In the genomic region with DNA sequence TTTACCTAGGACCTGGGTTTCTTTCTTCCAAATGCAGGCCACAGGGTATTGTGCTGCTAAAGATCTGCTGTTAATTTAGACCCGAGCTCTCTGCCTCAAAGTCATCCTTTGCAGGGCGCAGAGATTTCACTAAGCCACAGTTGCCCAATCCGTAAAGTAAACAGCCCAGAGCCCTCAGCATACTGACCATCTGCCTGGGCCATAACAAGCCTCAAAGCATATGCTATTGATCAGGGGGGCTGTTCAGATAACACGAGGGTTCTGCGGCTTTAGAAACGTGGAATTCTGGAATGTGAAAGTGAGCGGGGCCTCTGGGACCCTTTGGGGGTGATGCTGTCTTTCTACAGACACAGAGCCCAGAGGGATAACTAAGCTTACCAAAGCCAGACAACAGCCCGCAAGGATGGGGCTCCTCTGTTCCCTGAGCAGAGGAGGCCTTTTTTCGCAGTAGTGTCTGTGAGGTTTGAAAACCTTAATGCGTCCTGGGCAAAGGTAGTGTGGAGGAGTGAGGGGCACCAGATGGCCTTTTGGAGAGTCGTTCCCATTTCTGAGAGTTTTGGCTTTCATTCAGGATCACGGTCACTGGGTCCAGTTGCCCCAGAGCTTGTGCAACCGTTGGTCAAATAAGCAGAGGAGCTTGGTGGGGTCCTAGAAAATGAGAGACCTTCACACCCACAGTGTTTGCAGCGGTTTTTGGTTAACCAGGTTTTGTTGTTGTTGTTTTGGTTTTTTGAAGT, we compare ENCODE assay signal across 7 mouse cellular contexts.
A peak's percentile ranks its signal among the peaks of the same experiment; 100 is the strongest.
DNase-seq lines count a peak whose midpoint lies in the region; ATAC-seq and TF ChIP-seq lines count a peak whose summit lies in the region.

No protein-coding gene starts in this region.

- no peak for ATAC-seq in embryonic facial prominence, embryonic 15.5 days (ENCODE audit: insufficient number of reproducible peaks, low FRiP score, low TSS enrichment, low read depth)
- ATAC-seq in limb, embryonic 14.5 days (ENCODE audit: low FRiP score, low read depth): peak; percentile 12; the same call in 1 of the 2 replicates

- H3K9me3 ChIP-seq in embryonic facial prominence, embryonic 15.5 days (replicated peaks): no peaks in the 10 kb centered on the region
- H3K9me3 ChIP-seq in limb, embryonic 14.5 days (ENCODE audit: control insufficient read depth, low read length): no peaks in the 10 kb centered on the region

- DNase-seq in 3134 (ENCODE audit: extremely low read depth, insufficient read length, low spot score) (peak; percentile 28), MN1 (ENCODE audit: low spot score) (peak; percentile 23)
- DNase-seq in limb, embryonic 14.5 days (ENCODE audit: low spot score): no peak
- peak; percentile 53 for DNase-seq in retina, postnatal 1 day
- DNase-seq in layer of hippocampus, postnatal 14 days (ENCODE audit: low spot score in 2 of 2): no peak
- no peak for DNase-seq in spleen, postnatal 14 days (ENCODE audit: low spot score in 2 of 2)

- H3K27me3 ChIP-seq in embryonic facial prominence, embryonic 15.5 days: no peaks in the 10 kb centered on the region
- no peaks in the 10 kb centered on the region for H3K27me3 ChIP-seq in limb, embryonic 14.5 days (ENCODE audit: control insufficient read depth, insufficient read depth, low read length)

- no peaks in the 10 kb centered on the region for H3K36me3 ChIP-seq in embryonic facial prominence, embryonic 15.5 days
- H3K36me3 ChIP-seq in limb, embryonic 14.5 days (ENCODE audit: control insufficient read depth, insufficient read depth, low read length): no peaks in the 10 kb centered on the region

- TF ChIP-seq POLR2A in limb, embryonic 14.5 days (IDR thresholded peaks at IDR 0.05; ENCODE audit: borderline replicate concordance, extremely low read depth, insufficient read depth, insufficient read length): no peak

- peaks cover 66% of the 10 kb centered on the region for H3K4me1 ChIP-seq in embryonic facial prominence, embryonic 15.5 days
- peaks cover 46% of the 10 kb centered on the region for H3K4me1 ChIP-seq in limb, embryonic 14.5 days (ENCODE audit: control insufficient read depth, insufficient read depth, low read length)

- peak overlapping the region; percentile 92 for H3K27ac ChIP-seq in embryonic facial prominence, embryonic 15.5 days (replicated peaks)
- peak overlapping the region; percentile 92 for H3K27ac ChIP-seq in limb, embryonic 14.5 days (replicated peaks; ENCODE audit: low read depth, low read length)

- peak overlapping the region; percentile 65 for H3K4me2 ChIP-seq in embryonic facial prominence, embryonic 15.5 days (replicated peaks)
- peak overlapping the region; percentile 58 for H3K4me2 ChIP-seq in limb, embryonic 14.5 days (replicated peaks; ENCODE audit: low read depth, low read length, severe bottlenecking)

- peak overlapping the region; percentile 59 for H3K4me3 ChIP-seq in embryonic facial prominence, embryonic 15.5 days (replicated peaks)
- peak overlapping the region; percentile 49 for H3K4me3 ChIP-seq in limb, embryonic 14.5 days (replicated peaks; ENCODE audit: low read length)

- peak overlapping the region; percentile 60 for H3K9ac ChIP-seq in embryonic facial prominence, embryonic 15.5 days
- peak overlapping the region; percentile 67 for H3K9ac ChIP-seq in limb, embryonic 14.5 days (ENCODE audit: low read depth, low read length, severe bottlenecking)

- WGBS in embryonic facial prominence, embryonic 15.5 days: 9% methylated on average over 14 of the region's 14 CpGs
- 7% methylated on average over 14 of the region's 14 CpGs for WGBS in limb, embryonic 14.5 days

Comparison
In these comparisons a context has a peak if more than half of its experiments do, and no peak if none do; other contexts are left out.
1. DNase-seq: peak in 3134 (single experiment), MN1 (single experiment) and retina, postnatal 1 day (single experiment); none in limb, embryonic 14.5 days (single experiment), layer of hippocampus, postnatal 14 days (0 of 2) and spleen, postnatal 14 days (0 of 2).